Mouse (Mus musculus) cerebellum, postnatal 4 days (tissue): ENCODE data around the gene Fcrl6.

ENCODE experiments used
- DNase-seq, 2 experiments: peaks; one replicate each; pipeline ENCODE4 v3.0.0; 2022; ENCODE audit warnings: low spot score in 2 of 2, mixed read lengths in 1 of 2

Fcrl6 gene

DNA sequence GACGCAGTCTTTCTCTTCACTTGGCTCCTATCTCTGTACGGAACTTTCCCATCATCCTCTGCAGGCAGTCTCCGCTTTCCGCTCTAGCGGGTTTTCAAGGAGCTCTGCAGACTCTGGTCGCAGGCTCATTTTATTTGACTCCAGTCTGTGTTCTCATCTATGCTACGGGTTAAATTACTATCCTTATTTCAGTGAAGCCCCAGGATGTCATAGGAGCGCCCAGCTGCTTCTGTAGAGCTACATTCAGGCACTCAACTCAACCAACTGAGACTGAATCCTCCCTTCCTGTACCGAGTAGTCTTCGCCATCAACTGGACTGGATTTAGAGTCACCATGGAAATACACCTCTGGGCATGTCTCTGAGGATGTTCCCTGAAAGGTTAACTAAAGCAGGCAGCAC, 12.3 kb upstream of the Fcrl6 start:
- no peak for DNase-seq

DNA sequence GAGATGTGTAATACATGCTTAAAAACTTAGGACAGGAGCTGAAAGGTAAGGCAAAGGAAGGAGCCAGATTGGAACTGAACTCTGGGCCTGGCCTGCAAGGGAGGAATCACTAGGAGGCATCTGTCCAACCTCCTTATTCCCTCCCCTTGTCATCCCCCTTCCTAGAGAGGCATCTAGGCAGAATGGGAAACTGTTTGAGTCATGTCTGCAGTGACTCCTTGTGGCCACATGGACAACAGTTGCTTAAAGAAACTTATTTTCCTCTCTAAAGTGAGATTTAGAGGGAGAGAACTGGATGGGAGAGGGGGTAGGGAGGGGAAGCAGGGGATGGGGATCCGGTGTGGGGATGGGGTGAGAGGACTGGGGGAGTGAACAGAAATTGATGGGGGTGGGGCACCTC, 10.4 kb upstream of the Fcrl6 start:
- no peak for DNase-seq

DNA sequence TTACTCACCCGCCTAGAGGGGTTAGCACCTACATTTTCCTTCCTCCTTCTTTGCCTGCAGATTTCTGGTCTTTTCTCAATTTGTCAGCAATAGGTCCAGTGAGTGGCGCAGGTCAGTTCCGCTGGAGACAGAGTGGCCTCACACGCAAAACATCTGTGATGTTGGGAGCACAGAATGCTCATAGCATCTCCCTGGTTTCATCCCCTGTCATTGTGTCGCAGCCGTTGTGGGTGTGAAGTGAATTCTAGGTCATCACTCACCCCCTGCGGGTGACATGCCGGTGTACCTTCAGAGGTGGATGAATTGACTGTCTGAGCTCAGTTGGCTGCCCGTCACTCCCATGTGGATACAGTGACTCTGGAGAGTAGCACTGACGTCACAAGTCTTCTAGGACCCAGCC, 9.0 kb upstream of the Fcrl6 start:
- DNase-seq: no peak

GRCm38 (mm10) chr1:172594495-172594894, 7.9 kb downstream of the Fcrl6 start:
- peak in 1 of 2 experiments; percentile 66 for DNase-seq

GRCm38 (mm10) chr1:172593956-172594355, 8.4 kb downstream of the Fcrl6 start:
- DNase-seq: no peak

DNA sequence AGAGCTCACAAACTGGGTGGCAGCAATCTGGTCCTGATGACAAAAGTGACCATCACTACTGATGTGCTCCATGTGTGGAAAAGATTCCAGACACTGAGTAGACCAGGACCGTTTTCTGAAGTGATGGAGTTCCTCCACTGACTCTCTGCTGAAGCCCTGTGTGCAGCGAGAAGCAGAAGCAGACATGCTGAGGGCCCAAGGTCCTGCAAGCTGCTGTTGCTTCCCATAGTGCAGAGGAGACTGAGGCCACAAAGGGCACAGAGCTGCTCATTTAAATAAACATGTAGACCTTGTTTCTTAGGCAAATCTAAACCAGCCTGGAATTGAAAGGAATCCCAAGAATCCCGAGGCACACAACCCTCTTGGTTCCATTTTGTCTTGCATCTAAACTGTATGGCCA, 9.0 kb downstream of the Fcrl6 start:
- no peak for DNase-seq

GRCm38 (mm10) chr1:172590385-172590784, 12.0 kb downstream of the Fcrl6 start, which contains the start of gene Slamf8:
Gene Slamf8 (minus strand): TSS chr1:172590568.
- no peak for DNase-seq

DNA sequence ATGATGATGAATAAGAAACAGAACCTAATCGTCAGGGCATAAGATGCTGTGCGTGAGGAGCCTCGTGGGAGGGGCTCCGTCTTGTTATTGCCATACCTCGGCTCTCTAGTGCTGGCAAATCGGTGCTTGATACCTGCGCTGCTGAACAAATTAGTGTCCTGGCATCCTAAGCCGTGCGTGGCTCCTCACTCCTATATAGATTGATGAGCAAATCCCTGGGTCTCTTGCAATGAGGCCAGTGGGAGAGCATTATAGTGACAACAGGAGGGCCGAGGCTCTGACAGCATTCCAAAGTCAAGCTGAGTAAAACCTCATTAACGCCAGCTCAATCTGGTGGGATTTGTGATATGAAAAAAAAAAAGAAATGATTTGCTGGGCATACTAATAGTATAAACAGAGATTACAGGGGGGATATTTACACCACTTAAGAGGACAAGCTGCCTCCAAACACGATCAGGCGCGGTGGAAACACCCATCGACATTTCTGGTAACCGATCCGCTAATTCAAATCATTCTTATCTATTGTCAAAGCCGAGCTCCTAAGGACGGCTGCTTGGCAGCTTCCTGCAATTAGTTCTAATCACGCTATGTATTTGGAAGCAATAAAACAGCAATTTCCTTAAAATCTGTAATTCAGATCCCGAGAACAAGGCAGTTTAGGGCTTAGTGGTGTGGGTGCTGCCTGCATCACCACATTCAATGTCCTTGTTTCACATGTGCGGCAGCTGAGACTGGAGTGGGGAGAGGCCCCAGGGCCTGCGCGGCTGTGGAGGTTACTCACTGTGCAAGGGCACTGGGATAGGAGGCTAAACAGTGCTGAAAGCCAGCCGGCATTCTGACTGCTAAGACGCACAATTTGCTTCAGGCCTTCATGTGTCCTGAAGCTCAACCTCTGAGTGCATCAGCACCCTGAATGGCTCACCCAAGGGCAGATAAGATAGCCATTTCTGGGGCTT, 16.5 kb downstream of the Fcrl6 start:
- no peak for DNase-seq

DNA sequence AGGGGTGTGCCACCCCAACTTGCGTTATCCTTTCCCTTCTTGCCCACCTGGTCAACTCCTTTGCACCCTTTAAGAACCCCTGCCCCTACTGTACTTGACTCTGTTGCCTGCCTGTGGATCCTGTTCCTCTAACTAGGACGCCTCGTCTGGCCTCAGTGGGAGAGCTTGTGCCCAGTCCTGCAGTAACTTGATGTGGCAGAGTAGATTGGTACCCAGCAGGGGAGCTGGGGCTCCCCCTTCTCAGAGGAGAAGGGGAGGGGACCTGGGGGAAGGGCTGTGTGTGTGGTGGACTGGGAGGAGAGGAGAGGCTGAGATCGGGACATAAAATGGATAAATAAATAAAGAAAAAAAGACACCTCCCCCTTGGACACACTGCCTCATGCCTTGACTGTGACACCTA, 17.3 kb downstream of the Fcrl6 start:
- no peak for DNase-seq

GRCm38 (mm10) chr1:172584271-172584670, 18.1 kb downstream of the Fcrl6 start:
- no peak for DNase-seq

GRCm38 (mm10) chr1:172582436-172582835, 19.9 kb downstream of the Fcrl6 start:
- DNase-seq: no peak

DNA sequence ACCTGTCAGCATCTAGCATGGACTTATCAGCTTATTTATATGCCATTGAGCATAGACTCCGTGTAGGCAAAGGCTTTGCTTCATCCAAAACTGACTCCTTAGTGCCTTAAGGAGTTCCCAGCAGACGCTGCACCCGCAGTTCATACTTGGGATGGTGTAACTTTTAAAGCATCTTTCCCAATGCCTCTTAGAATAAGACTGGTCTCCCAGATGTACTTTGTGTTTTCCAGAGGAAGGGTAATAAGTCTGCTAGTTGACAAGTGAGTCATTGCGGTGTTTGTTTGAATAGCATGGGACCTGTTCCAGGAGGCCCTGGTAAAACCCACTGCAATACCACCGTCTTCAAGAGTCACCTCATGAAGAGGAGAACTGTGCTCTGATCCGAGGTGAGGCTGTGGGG, 22.2 kb downstream of the Fcrl6 start:
- DNase-seq: no peak

DNA sequence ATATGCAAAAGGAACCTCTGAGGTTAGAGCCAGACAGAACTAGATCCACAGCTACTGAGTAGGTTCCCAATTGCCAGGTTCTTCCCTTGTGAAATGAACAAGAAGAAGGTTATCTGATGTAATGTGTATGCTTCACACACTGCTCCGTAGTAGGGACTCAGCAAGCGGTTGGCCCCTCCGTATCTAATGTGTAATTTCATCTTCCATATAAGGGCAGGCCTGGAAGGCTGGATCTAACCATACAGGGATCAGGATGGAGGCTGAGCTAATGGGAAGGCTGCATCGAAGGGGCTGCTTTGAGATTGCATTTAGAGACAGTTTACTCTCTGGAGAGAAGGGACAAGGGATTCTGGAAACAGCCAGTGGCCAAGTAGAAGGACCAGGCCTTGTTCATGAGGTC, 34.6 kb downstream of the Fcrl6 start:
- no peak for DNase-seq

DNA sequence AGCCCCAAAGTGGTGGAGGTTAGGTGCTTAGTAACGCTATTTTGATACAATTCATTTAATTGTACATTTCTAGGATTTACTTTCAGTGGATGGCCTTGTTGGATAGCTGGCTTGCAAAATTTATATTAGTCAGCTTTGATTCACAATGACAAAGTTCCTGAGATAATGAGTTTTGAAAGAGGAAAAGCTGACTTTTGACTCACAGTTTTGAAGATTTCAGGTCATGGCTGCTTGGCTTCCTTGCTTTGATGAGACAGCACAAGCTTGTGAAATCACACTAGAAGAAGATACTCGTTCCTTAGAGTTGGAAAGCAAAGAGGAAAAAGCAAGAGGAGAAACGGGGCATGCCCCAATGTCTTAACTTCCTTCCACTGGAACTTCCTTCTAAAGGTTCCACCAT, 36.2 kb downstream of the Fcrl6 start:
- no peak for DNase-seq

DNA sequence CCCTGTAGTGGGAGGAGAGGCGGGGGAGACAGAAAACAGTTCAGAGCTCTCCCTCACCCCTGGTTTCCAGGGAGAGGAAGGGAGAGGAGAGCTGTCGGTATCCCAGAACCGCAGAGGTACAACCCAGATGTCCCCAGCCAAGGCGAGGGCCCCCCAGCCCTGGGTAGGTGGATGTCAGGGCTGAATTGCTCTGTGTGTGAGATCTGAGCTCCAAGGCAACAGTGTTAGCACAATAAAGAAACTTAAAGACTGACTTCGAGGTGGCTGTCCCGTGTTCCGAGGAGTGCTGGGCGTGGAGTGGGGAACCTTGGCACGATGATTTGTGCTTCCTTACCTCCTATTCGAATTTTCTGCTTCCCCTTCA, 38.9 kb downstream of the Fcrl6 start:
- no peak for DNase-seq

GRCm38 (mm10) chr1:172562641-172563464, 39.5 kb downstream of the Fcrl6 start:
- peak in 1 of 2 experiments; percentile 68 for DNase-seq

GRCm38 (mm10) chr1:172555638-172556037, 46.7 kb downstream of the Fcrl6 start, which contains the start of gene Vsig8:
Gene Vsig8 (plus strand): TSS chr1:172555938.
- DNase-seq: no peak

- no peak for DNase-seq
Observed at GRCm38 (mm10) chr1:172552623-172553022, 49.7 kb downstream of the Fcrl6 start.

DNA sequence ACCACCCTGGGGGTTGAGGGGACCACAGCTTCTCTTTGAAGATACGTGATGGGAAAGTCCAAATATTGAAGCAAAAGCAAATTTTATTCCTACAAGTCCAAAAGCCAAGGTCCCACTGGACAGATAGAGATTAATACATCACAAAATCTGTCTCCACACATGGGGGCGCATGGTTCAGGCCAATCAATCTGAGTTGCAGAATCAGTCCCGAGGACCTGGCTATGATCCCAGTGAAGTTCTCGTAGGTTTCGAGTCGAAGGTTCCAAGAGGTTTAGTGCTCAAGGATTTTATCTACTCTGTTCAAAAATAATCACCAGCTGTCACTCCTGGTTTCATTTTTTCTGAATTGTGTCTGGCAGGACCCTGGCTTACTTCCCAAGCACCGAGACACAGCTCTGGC, 51.3 kb downstream of the Fcrl6 start:
- DNase-seq: no peak

- no peak for DNase-seq
Observed at GRCm38 (mm10) chr1:172550551-172550951, 51.8 kb downstream of the Fcrl6 start.

GRCm38 (mm10) chr1:172549717-172550116, 52.6 kb downstream of the Fcrl6 start:
- DNase-seq: no peak

DNA sequence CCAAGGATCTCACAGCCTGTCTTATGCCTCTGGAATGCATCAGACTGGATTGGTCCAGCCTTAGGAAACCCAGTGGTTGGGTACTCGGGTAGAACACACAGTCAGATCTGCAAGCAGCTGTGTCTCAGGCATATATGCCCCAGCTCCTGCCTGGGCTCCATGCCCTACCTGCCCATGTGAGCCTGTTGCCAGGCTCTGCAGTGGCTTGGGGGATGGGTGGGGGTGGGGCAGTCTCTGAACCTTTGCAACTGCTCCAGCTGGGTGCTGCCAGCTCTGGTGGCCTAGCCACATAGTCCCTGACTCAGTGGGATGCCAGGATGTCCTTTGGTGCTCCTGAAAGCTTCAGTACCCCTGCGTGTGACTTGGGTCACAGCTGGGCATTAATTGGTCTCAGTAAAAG, 53.0 kb downstream of the Fcrl6 start:
- no peak for DNase-seq

DNA sequence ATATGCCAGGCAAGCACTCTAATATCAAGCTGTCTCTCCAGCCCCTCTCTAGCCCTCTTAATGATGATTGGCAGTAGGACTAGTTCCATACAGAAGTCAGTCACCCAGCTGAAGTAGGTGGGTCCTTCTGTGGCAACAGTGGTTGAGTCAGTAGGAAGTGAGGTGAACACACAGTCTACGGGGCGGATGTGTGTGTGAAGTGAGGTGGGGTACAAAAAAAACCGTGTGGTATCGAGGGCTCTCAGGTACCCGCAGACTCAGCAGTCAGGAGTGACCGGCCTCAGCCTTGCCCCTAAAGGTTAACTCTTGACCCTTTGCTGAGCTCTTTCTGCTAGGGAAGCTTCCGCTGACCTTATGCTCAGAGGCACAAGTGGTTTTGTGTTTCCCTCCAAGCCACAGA, 53.9 kb downstream of the Fcrl6 start:
- DNase-seq: no peak
